Mouse (Mus musculus) embryonic fibroblast, embryonic 13.5 days (primary cell): Measurements from ENCODE around the gene Mki67. TPM values are rescaled to one million over a fixed set of nuclear protein-coding genes. Genes with fewer than 3 reads are reported as not detected.
A peak's percentile ranks its signal among the peaks of the same experiment; 100 is the strongest.

Experiments used
- H3K27ac ChIP-seq: 2 replicates; pipeline ENCODE4 v1.5.1; 2012; ENCODE audit warnings: low read length, control low read depth, inconsistent platforms; ENCODE audit not compliant: insufficient read depth
- H3K4me1 ChIP-seq: 2 replicates; pipeline ENCODE4 v1.6.1; 2011; ENCODE audit warnings: low read length; ENCODE audit not compliant: control insufficient read depth, insufficient read depth
- H3K4me3 ChIP-seq: 2 replicates; pipeline ENCODE4 v1.5.1; 2011; ENCODE audit warnings: mild to moderate bottlenecking, control low read depth, low read length; ENCODE audit not compliant: insufficient read depth
- CTCF ChIP-seq: IDR thresholded peaks from 2 replicates; pipeline ENCODE4 v1.5.1; 2011; ENCODE audit warnings: mild to moderate bottlenecking, control low read depth, low read length, moderate library complexity, borderline replicate concordance; ENCODE audit not compliant: insufficient read depth
- POLR2A ChIP-seq: IDR thresholded peaks from 2 replicates; pipeline ENCODE4 v1.6.1; 2011; ENCODE audit warnings: low read depth, mild to moderate bottlenecking, control low read depth, low read length, moderate library complexity
- polyA plus RNA-seq: library from polyadenylated mRNA; stranded (reverse); fragments of >200 nt; gene quantifications from 2 replicates; pipeline ENCODE4 v1.2.4, GENCODE M21; 2011; ENCODE audit warnings: low read depth; ENCODE audit not compliant: missing spikeins, insufficient read length

The Mki67 gene
- polyA plus RNA-seq, 1 experiment, result 120 TPM

GRCm38 (mm10) chr7:135680334-135680733 is 35.8 kb downstream of the Mki67 start:
- H3K27ac ChIP-seq, result no peak overlapping the region
- H3K4me1 ChIP-seq, result no peaks in the 10 kb centered on the region
- no peak overlapping the region for H3K4me3 ChIP-seq
- TF ChIP-seq POLR2A, result no peak
- TF ChIP-seq CTCF, result 0 out of 2 replicates have a peak, but pooled peaks have one; percentile 49

DNA sequence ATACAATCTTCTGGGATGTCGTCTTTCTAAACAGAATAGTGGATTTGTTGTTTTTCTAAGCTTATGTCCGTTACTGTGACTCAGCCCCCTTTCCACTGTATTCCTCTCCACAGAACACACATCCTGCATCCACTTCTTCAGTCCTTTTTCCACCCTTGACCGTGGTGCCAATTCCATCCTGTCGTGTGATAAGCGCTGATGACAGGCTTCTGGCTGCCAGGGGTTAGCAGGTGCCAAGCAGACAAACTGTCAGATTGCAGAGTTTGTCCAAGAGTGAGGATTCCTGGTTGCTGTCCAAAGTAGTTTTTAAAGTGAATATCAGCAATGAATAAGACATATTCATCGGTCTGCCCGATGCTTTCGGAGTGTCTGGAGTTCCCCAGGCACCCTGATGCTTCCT is 39.4 kb downstream of the Mki67 start:
- TF ChIP-seq POLR2A (no peak), CTCF (no peak)
- H3K4me1 ChIP-seq, result no peaks in the 10 kb centered on the region
- no peak overlapping the region for H3K4me3 ChIP-seq
- H3K27ac ChIP-seq, result no peak overlapping the region

- H3K27ac ChIP-seq, result no peak overlapping the region
- H3K4me1 ChIP-seq, result no peaks in the 10 kb centered on the region
- TF ChIP-seq POLR2A (no peak), CTCF (no peak)
- H3K4me3 ChIP-seq, result no peak overlapping the region
Observed at GRCm38 (mm10) chr7:135673576-135673975, 42.6 kb downstream of the Mki67 start.

- no peak overlapping the region for H3K27ac ChIP-seq
- H3K4me1 ChIP-seq, result no peaks in the 10 kb centered on the region
- no peak for TF ChIP-seq POLR2A
- no peak for TF ChIP-seq CTCF
- H3K4me3 ChIP-seq, result no peak overlapping the region
Observed at GRCm38 (mm10) chr7:135668852-135669739, 47.1 kb downstream of the Mki67 start.

GRCm38 (mm10) chr7:135666314-135666713 is 49.8 kb downstream of the Mki67 start:
- H3K4me1 ChIP-seq, result no peaks in the 10 kb centered on the region
- no peak for TF ChIP-seq POLR2A
- no peak for TF ChIP-seq CTCF
- H3K27ac ChIP-seq, result no peak overlapping the region
- H3K4me3 ChIP-seq, result no peak overlapping the region

DNA sequence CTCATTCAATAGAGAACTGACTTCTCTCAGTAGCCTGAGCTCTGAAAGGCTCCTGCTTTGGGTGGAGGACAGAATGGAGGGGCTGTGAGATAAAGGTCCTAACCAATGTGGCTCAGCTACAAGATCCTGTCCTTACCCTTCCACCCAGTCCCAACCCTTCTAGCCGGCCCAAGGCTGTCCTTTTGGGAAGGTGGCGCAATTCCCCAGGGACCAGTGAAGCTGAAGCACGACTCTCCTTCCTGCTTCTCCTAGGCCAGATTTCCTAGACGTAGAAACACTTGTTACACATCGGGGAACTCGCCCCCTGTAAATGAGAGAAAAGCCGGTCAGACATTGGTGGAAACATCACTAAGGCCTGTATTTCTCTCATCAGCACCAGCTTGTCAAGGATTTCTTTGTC is 52.0 kb downstream of the Mki67 start:
- Histone ChIP-seq H3K27ac (no peak overlapping the region), H3K4me3 (no peak overlapping the region), H3K4me1 (no peaks in the 10 kb centered on the region)
- no peak for TF ChIP-seq POLR2A
- no peak for TF ChIP-seq CTCF

DNA sequence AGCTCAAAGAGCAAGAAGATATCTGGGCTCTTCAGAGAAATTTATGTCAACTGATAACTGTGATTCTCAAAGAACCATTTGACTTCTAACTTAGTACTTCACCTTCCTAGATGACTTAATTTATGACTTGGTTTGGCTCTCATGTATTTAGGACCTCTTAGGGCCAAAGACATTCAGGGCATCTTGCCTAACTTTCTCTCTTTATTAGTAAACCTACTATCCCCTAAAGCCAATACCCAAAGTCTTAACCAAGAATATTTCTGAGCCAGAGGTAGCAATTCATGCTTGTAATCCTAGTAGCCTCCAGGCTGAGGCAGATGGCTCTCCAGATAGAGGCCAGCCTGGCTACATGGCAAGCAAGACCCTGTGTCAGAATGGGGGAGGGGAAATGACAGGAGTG is 55.8 kb downstream of the Mki67 start:
- TF ChIP-seq CTCF (no peak), POLR2A (no peak)
- Histone ChIP-seq H3K4me1 (no peaks in the 10 kb centered on the region), H3K27ac (no peak overlapping the region), H3K4me3 (no peak overlapping the region)

GRCm38 (mm10) chr7:135659314-135659935 is 56.7 kb downstream of the Mki67 start:
- H3K4me1 ChIP-seq, result no peaks in the 10 kb centered on the region
- H3K27ac ChIP-seq, result no peak overlapping the region
- TF ChIP-seq CTCF (no peak), POLR2A (no peak)
- H3K4me3 ChIP-seq, result no peak overlapping the region

DNA sequence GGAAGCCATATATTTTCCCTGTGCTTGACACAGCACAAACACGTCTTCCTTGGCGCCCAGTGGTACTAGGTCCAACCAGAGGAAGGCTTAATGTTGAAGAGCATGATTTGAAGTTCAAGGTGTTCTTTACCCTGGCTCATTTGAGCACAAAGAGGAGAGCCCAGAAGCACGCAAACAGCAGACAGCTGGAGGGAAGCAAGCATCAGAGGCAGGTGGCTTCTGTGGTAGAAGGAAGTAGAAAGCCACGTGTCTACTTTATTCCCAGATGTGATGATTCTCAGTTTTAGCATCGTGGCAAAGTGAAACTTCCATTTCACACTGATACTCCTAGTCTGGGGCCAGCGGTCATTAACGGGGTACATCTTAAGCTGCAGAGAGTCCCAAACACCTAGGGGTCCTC is 58.0 kb downstream of the Mki67 start:
- TF ChIP-seq POLR2A (no peak), CTCF (no peak)
- Histone ChIP-seq H3K4me1 (peaks cover 9% of the 10 kb centered on the region), H3K27ac (no peak overlapping the region), H3K4me3 (no peak overlapping the region)

GRCm38 (mm10) chr7:135655113-135655512 is 61.0 kb downstream of the Mki67 start:
- no peak for TF ChIP-seq CTCF
- TF ChIP-seq POLR2A, result no peak
- H3K4me3 ChIP-seq, result no peak overlapping the region
- no peak overlapping the region for H3K27ac ChIP-seq
- H3K4me1 ChIP-seq, result peaks cover 17% of the 10 kb centered on the region
